Mouse (Mus musculus) liver, adult 2 months (tissue): ENCODE data around the gene Ebp.

Experiments used
- CTCF ChIP-seq: fragments of 200-500 bp; IDR thresholded peaks from 2 replicates; pipeline ENCODE4 v1.5.1; 2011; ENCODE audit warnings: low read depth, low read length, control low read depth
- POLR2A ChIP-seq: fragments of 200-500 bp; IDR thresholded peaks from 2 replicates; pipeline ENCODE4 v1.6.1; 2011; ENCODE audit warnings: low read length, control low read depth; ENCODE audit not compliant: insufficient read depth; ENCODE audit errors: extremely low read depth

- TF ChIP-seq POLR2A (no peak), CTCF (no peak)
These were observed 10.3 kb downstream of the Ebp start for GRCm38 (mm10) chrX:8182871-8183540.
